Mouse (Mus musculus) left cerebral cortex, adult 9 months (tissue): Measurements from ENCODE around the gene Gm3409.
A peak's percentile ranks its signal among the peaks of the same experiment; 100 is the strongest.
"Not testable (repeated sequence)": the region's sequence is repeated elsewhere in the genome, so short reads cannot be mapped to it uniquely, and the experiment has no call there.

Source experiments
- DNase-seq, 2 experiments: peaks; one replicate each; pipeline ENCODE4 v3.0.0; 2022; ENCODE audit warnings: low spot score in 2 of 2

The Gm3409 gene

GRCm38 (mm10) chr5:146537347-146537746, at the start of gene Gm3409:
Gm3409 (plus strand) TSS chr5:146537647.
- not testable (repeated sequence) for DNase-seq

DNA sequence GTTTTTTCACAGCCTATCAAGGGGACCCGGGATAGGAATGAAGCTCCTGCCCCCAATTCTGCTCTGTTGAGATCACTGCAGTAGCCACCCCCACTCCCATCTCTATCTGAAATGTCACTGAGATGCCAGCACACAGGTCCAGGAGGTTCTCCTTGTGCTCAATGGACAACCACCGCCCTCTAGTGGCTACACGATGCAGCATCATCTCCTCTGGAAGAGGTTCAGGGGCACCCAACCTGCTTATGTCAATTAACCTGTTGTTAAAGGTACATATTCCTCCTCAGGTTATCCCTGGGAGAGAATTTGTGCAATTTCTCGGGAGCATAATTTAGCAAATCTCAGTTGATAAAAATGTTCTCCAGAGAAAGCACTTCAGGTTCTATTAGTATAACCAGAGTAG, 48.5 kb upstream of the Gm3409 start:
- peak in 1 of 2 experiments; percentile 41 for DNase-seq

DNA sequence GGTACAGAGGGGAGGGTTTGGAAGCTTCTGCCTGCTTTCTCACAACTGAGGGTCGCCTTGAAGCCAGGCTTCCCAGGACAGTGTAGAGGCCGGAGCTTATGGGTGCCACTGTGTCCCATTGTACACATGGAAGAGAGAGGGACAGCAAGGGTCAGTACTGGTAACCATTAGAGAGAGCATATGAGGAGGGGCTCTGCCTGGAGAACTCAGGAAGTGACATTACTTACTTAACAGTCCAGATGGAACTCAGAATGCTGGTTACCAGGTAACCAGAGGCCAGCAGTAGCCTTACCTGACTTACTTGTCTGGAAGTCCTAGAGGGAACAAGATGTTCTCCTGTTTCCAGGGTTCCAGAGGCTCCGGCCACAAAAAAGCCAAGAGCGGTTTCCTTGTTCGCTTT, 46.4 kb upstream of the Gm3409 start, which contains the start of gene Gm6370:
Gene Gm6370 (plus strand): TSS at position 301 of the 400 bp plus-strand sequence.
- DNase-seq, result not testable (repeated sequence)

GRCm38 (mm10) chr5:146502099-146502498, 35.3 kb upstream of the Gm3409 start, which contains the start of gene 4930449I24Rik:
4930449I24Rik (plus strand) TSS chr5:146502399.
- not testable (repeated sequence) for DNase-seq

GRCm38 (mm10) chr5:146513823-146514222, 23.6 kb upstream of the Gm3409 start, which contains the start of gene Gm3402:
Gm3402 (plus strand) TSS chr5:146514123.
- not testable (repeated sequence) for DNase-seq

GRCm38 (mm10) chr5:146525501-146525900, 11.9 kb upstream of the Gm3409 start, which contains the start of gene Gm3404:
Gm3404 (plus strand) TSS chr5:146525801.
- DNase-seq, result not testable (repeated sequence)

DNA sequence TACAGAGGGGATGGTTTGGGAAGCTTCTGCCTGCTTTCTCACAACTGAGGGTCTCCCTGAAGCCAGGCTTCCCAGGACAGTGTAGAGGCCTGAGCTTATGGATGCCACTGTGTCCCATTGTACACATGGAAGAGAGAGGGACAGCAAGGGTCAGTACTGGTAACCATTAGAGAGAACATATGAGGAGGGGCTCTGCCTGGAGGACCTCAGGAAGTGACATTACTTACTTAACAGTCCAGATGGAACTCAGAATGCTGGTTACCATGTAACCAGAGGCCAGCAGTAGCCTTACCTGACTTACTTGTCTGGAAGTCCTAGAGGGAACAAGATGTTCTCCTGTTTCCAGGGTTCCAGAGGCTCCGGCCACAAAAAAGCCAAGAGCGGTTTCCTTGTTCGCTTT, 18.4 kb downstream of the Gm3409 start, which contains the start of gene Gm3415:
Gene Gm3415 (plus strand): TSS at position 301 of the 400 bp plus-strand sequence.
- not testable (repeated sequence) for DNase-seq

DNA sequence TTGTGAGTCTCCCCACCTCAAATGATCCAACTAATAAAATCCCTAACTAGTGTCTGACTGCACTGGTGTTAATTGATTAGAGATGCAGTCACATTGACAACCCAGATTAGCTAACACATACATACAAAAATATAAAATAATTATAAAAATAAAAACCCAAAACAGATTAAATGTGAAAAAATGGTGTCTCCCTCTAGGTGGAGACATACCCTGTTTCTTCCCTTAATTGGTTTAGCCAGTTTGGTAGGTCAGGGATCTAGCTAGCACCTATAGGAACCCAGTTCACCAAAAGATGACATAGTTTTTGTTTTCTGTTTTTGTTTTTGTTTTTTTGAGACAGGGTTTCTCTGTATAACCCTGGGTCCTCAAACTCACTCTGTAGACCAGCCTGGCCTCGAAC, 26.8 kb downstream of the Gm3409 start:
- DNase-seq, result no peak

DNA sequence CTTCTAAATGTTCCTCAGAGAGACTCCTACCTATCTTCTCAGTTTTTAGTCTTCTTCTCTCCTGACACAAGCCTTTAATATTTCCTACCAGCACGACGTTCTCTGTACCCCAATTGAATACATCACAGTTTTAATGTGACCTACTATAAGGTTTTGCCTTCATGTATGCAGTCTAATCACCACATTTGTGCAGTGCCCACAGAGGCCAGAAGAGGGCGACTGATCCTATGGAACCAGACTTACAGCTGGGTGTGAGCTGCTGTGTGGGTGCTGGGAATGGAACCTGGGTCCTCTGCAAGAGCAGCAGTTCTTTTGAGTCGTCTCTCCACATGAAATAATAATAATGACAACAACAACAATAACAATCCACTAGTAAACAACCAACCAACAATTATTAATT, 29.6 kb downstream of the Gm3409 start:
- no peak for DNase-seq

- not testable (repeated sequence) for DNase-seq
These were observed 32.7 kb downstream of the Gm3409 start for GRCm38 (mm10) chr5:146570179-146570578.

GRCm38 (mm10) chr5:146571830-146572734, 34.6 kb downstream of the Gm3409 start:
- peak in 1 of 2 experiments; percentile 81 for DNase-seq

DNA sequence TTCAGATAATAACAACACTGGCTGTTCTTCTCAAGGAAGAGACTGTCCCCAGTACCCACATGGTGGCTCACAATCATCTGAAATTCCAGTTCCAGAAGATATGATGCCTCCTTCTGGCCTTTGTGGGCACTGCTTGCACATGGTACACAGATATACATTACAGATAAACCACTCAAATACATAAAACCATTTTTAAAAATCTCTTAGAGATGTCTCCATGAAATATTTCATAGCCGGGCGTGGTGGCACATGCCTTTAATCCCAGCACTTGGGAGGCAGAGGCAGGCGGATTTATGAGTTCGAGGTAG, 35.2 kb downstream of the Gm3409 start:
- DNase-seq, result not testable (repeated sequence)

- no peak for DNase-seq
These were observed 39.2 kb downstream of the Gm3409 start for GRCm38 (mm10) chr5:146576668-146577067.

DNA sequence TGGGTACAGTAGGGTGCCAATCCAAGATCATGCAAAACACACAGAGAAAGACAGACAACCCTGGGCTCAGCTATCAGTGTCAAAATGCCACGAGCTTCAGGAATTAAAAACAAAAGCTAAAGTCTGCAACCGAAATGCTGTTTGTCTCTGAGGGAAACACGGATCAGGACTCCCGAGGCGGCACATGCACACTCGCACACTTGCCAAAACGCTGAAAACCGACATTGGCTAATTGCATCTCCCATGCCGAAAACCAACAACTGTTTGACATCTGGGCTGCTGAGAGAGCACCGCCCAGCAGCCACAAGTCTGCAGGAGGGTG, 46.7 kb downstream of the Gm3409 start:
- DNase-seq, result peak in 1 of 2 experiments; percentile 22

- DNase-seq, result peak in 1 of 2 experiments; percentile 20
These were observed 47.2 kb downstream of the Gm3409 start, which contains the start of gene Gpr12 for GRCm38 (mm10) chr5:146584478-146585306. Gpr12 (minus strand) TSS chr5:146585239.

- DNase-seq, result no peak
These were observed 47.8 kb downstream of the Gm3409 start for GRCm38 (mm10) chr5:146585307-146585651.

DNA sequence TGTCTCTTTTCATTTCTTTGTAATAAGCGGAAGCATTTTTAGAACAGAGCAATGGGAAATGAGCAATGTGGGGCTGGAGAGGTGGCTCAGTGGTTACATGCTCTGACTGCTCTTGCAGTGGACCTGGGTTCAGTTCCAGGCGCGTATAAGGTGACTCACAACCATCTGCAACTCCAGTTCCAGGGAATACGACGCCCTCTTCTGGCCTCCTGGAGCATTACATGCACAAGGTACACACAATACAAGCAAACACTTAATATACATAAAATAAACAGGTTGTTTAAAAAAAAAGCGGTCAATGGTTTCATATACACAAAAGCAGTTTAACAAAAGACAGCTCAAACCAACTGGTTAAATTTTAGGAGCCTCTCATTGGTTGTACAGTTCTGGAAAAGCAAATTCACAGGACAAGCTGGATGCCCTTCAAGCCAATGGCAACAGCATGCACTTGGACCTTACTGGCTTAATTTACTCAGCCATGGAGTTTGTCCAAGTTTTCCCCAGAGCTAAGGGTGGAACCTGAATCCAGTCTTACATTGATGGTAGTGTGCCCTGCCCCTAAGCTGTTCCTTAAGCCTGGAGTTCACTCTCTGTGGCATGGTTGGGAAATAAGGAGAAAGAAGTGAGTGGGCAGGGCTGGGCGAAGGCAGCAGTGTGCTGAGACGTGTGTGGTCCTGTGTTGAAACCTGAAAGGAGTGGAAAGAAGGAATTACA, 49.1 kb downstream of the Gm3409 start:
- DNase-seq, result no peak
